Mouse (Mus musculus) bone marrow, adult 2 months (tissue): ENCODE results near the gene Atp6v1g1. TPM values are rescaled to one million over a fixed set of nuclear protein-coding genes. Genes with fewer than 3 reads are reported as not detected.

ENCODE experiments used
- H3K27ac ChIP-seq: fragments of 200-500 bp; 2 replicates; pipeline ENCODE4 v1.5.1; 2012; ENCODE audit warnings: low read depth, mild to moderate bottlenecking, control low read depth, inconsistent platforms, low read length; ENCODE audit not compliant: control insufficient read depth, poor library complexity, insufficient read depth
- H3K4me1 ChIP-seq: fragments of 200-500 bp; 2 replicates; pipeline ENCODE4 v1.6.1; 2011; ENCODE audit warnings: low read length; ENCODE audit not compliant: control insufficient read depth, insufficient read depth
- H3K4me3 ChIP-seq: fragments of 200-500 bp; replicated peaks from 2 replicates; pipeline ENCODE3; 2011; ENCODE audit warnings: mild to moderate bottlenecking, low read depth, low read length, control low read depth; ENCODE audit not compliant: control insufficient read depth
- CTCF ChIP-seq: fragments of 200-500 bp; IDR thresholded peaks from 2 replicates; pipeline ENCODE4 v1.5.1; 2011; ENCODE audit warnings: low read length, control low read depth; ENCODE audit not compliant: control insufficient read depth, insufficient read depth
- POLR2A ChIP-seq: fragments of 200-500 bp; IDR thresholded peaks from 2 replicates; pipeline ENCODE4 v1.6.1; 2011; ENCODE audit warnings: low read depth, mild to moderate bottlenecking, control low read depth, low read length, borderline replicate concordance; ENCODE audit not compliant: control insufficient read depth
- WGBS: fragments of 180-500 bp; shearing (Covaris S2); methylation state at CpG from one replicate; pipeline ENCODE4 v1.1.7; 2018; 5-methylcytosine and 5-hydroxymethylcytosine counted together
- polyA plus RNA-seq: library from polyadenylated mRNA; stranded (reverse); fragments of >200 nt; gene quantifications from 2 replicates; pipeline ENCODE4 v1.2.4, GENCODE M21; 2011; ENCODE audit warnings: low replicate concordance; ENCODE audit not compliant: missing spikeins, insufficient read depth, insufficient read length

Gene Atp6v1g1
- polyA plus RNA-seq, 1 experiment, result 79.7 TPM

GRCm38 (mm10) chr4:63537602-63538001 is 7.0 kb upstream of the Atp6v1g1 start:
- H3K4me3 ChIP-seq, result no peak overlapping the region
- TF ChIP-seq POLR2A, result no peak
- no peak for TF ChIP-seq CTCF
- no peaks in the 10 kb centered on the region for H3K4me1 ChIP-seq
- no peak overlapping the region for H3K27ac ChIP-seq
- 76% methylated on average over 4 of the region's 4 CpGs for WGBS

GRCm38 (mm10) chr4:63542209-63542608 is 2.4 kb upstream of the Atp6v1g1 start:
- WGBS, result 86% methylated on average over 2 of the region's 2 CpGs
- Histone ChIP-seq H3K4me1 (peaks cover 4% of the 10 kb centered on the region; the same call in 1 of the 2 replicates), H3K27ac (no peak overlapping the region), H3K4me3 (no peak overlapping the region)
- TF ChIP-seq CTCF, result no peak
- no peak for TF ChIP-seq POLR2A

DNA sequence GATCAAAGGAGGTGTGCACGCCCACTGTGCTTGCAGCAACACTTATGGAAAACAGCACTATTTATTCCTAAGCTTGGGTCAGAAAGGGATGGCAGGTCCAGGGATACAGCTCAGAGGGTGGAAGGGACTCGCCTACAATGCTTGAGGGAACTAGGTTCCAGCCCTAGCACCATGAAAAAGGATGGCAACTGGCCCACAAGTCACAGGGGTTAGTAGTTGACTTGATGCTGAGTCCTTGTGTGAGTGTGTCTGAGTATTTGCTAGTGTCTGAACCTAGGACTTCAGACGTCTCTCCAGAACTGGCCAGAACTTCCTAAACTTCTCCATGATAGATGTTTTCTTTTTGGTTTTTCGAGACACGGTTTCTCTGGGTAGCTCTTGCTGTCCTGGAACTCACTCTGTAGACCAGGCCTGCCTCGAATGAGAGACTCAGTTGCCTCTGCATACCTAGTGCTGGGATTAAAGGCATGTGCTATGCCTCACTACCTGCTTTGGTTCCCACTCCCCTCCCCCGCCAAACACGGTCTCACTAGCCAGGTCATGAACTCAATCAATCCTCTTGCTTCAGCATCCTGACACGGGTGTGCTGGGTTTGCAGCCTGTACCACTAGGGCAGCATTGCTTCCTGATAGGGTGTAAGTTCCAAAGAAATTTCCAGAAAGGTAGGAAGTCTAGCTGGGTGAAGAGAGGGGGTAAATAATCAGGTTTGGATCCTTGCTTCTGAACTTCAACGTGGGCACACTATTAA is 652 bp upstream of the Atp6v1g1 start:
- Histone ChIP-seq H3K27ac (no peak overlapping the region), H3K4me1 (peaks cover 4% of the 10 kb centered on the region; the same call in 1 of the 2 replicates), H3K4me3 (peak overlapping the region; percentile 20)
- no peak for TF ChIP-seq POLR2A
- no peak for TF ChIP-seq CTCF
- 49% methylated on average over 10 of the region's 10 CpGs for WGBS

GRCm38 (mm10) chr4:63545231-63545958 is 823 bp downstream of the Atp6v1g1 start:
- 17% methylated on average over 26 of the region's 26 CpGs for WGBS
- Histone ChIP-seq H3K4me3 (peak overlapping the region; percentile 97), H3K4me1 (peaks cover 4% of the 10 kb centered on the region; the same call in 1 of the 2 replicates), H3K27ac (peak overlapping the region; percentile 95)
- no peak for TF ChIP-seq CTCF
- TF ChIP-seq POLR2A, result 0 out of 2 replicates have a peak, but pooled peaks have one; percentile 2

GRCm38 (mm10) chr4:63546441-63547055 is 2.0 kb downstream of the Atp6v1g1 start:
- H3K4me3 ChIP-seq, result no peak overlapping the region
- peaks cover 4% of the 10 kb centered on the region; the same call in 1 of the 2 replicates for H3K4me1 ChIP-seq
- H3K27ac ChIP-seq, result no peak overlapping the region
- 65% methylated on average over 6 of the region's 6 CpGs for WGBS
- TF ChIP-seq CTCF (no peak), POLR2A (no peak)

GRCm38 (mm10) chr4:63547799-63548198 is 3.2 kb downstream of the Atp6v1g1 start:
- peaks cover 4% of the 10 kb centered on the region; the same call in 1 of the 2 replicates for H3K4me1 ChIP-seq
- no peak overlapping the region for H3K27ac ChIP-seq
- TF ChIP-seq POLR2A, result no peak
- TF ChIP-seq CTCF, result no peak
- WGBS, result 44% methylated on average over 1 of the region's 1 CpGs
- H3K4me3 ChIP-seq, result no peak overlapping the region

GRCm38 (mm10) chr4:63548491-63548890 is 3.9 kb downstream of the Atp6v1g1 start:
- 52% methylated on average over 3 of the region's 3 CpGs for WGBS
- no peak overlapping the region for H3K4me3 ChIP-seq
- H3K27ac ChIP-seq, result no peak overlapping the region
- TF ChIP-seq CTCF (no peak), POLR2A (no peak)
- peaks cover 4% of the 10 kb centered on the region; the same call in 1 of the 2 replicates for H3K4me1 ChIP-seq

DNA sequence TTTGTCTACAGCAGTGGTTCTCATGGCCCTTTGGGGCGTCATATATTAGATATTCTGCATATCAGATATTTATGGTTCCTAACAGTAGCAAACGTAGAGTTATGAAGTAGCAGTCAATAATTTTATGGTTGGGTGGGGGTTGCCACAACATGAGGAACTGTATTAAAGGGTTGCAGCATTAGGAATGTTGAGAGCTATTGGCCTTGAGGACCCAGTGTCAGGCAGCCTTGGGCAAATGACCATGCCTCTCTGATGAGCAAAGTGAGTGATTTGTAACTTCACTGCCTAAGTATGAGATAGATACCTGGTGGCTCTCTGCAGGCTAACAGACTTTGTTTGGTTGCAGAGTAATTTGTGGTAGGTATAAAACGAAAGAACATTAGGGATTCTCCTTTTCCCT is 6.3 kb downstream of the Atp6v1g1 start:
- 87% methylated on average over 3 of the region's 3 CpGs for WGBS
- Histone ChIP-seq H3K4me1 (no peaks in the 10 kb centered on the region; the same call in 1 of the 2 replicates), H3K27ac (no peak overlapping the region), H3K4me3 (no peak overlapping the region)
- no peak for TF ChIP-seq POLR2A
- TF ChIP-seq CTCF, result no peak
